Mouse (Mus musculus): Measurements from ENCODE around the gene Gm21992.

DNA sequence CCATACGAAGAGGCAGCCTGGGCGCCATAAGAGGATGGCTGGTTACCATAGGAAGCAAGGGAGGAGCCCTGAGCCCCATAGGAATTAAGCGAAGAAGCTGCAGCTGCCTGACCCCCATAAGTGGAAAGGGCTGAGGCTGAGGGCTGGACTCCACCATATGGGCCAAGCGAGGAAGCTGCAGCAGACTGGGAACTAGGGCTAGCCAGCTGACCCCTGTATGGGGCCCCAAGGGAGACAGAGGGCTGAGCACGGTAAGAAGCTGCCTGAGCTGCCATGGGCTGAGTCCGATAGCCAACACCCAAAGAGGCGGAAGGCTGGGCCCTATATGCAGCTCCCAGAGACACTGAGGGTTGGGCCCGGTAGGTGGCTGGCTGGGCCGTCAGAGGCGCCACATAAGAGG, 8.1 kb downstream of the Gm21992 start:
- TF ChIP-seq CTCF (IDR thresholded peaks at IDR 0.05; ENCODE audit: insufficient read depth, low read depth, low read length) (no peak), POLR2A (IDR thresholded peaks at IDR 0.05; ENCODE audit: insufficient read depth, low read depth, low read length) (no peak)

Data from olfactory bulb, adult 2 months (tissue).